Mouse (Mus musculus): ENCODE measurements around the gene Lamtor1.

DNA sequence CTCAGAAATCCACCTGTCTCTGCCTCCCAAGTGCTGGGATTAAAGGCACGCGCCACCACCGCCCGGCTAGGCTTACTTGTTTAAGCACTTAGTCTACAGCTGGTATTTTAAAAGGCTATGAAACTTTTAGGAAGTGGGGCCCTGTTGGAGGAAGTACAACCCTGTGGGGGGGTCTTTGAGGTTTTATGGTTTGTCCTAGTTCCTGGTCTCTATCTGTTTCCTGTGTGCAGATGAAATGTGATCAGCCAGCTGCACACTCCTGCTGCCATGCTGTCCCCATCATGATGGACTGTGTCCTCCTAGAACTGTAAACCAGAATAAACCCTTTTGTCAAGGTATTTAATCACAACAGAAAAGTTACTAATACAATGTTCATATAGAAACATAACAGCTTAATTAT lies 21.5 kb upstream of the Lamtor1 start:
- no peak for TF ChIP-seq CTCF (IDR thresholded peaks at IDR 0.05; ENCODE audit: extremely low read depth, insufficient read depth, insufficient read length, insufficient replicate concordance)
- no peak for TF ChIP-seq POLR2A (IDR thresholded peaks at IDR 0.05; ENCODE audit: low read depth, low read length)

All from spleen, adult 2 months (tissue).